Mouse (Mus musculus): Measurements from ENCODE around the gene Utrn.

The Utrn gene

DNA sequence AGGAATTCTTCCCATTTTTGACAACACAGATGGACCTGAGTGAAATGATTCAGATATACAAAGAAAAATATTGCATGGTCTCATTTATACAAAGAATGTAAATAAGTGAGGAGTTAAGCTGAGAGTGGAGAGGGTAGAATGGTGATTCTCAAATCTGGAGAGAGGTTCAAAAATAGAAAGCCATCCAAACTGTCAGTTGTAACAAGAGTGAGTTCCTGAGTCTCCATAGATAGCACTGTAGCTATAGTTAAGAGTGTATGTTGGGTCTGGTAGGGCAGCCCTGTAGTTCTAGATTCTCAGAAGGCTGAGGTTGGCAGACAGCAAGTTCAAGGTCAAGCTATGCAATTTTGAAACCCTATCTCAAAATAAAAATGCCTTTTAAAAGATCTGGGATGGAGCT is 438.8 kb downstream of the Utrn start:
- DNase-seq (ENCODE audit: low read depth, low spot score): no peak

DNA sequence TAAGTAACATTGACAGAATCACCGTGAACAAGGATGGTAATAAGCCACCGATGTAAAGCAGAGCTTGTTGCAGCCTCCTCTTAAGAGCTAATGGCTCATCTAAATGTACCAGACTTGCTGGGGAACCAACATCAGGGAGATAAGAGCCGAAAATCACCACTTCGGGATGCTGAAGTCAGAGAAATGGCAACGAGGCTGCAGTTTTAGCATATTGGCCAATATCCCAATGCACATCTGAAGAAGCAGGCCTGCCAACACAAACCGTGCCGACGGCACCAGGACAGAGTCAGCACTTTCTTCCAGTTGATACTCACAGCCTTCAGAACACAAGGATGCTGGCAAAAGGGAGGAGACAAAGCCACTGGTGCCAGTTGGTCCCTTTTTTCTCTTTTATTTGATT is 442.3 kb downstream of the Utrn start:
- DNase-seq (ENCODE audit: low read depth, low spot score): no peak

DNA sequence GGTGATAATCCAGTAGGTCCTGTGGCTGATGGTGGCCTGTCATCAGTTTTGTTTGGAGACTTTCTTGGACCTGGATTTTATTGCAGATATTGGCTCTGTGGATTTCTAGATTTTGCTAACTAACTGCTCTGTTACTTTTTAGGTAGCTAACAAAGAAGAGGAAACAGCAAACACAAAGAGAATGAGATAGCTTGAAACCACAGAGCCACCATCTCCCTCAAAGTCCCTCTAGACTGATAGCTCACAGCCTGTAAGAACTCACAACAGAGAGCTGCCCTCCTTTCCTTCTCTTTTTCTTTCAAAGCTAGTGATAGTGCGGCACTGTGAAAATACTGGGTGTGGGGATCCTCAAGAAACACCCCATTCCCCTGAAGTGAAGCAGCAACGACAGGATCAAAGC is 444.2 kb downstream of the Utrn start:
- DNase-seq (ENCODE audit: low read depth, low spot score): no peak

DNA sequence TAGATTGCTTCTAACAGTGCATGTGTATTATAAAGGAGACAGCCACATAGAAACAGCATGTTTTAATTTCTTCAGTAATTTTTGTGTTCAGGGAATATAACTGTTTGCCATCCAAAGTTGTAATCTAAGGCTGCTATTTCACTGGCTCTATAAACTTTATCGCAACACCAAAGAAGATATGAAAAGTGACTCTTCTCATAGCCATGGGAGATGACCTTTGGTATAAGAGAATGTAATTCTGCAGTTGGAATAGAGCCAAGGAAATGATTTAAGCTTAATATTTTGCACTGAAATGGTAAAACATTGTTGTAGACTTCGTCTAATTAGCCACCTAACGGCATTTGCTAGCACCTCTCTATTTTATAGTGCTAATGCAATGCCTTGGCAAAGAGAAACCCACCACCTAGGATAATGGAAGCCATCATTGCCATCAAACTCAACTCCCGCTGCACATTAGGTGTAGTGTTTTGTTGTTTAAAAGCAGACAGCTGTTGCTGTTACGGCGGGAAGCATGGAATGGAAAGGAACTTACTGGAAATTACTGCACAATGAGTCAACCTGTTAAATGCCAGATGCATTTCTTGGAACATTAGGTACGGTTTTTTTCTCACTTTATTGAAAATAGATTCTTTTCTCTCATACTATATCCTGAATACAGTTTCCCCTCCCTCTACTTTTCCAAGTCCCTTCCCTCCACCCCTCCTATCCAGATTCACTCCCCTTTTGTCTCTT is 445.0 kb downstream of the Utrn start:
- DNase-seq (ENCODE audit: low read depth, low spot score): no peak

DNA sequence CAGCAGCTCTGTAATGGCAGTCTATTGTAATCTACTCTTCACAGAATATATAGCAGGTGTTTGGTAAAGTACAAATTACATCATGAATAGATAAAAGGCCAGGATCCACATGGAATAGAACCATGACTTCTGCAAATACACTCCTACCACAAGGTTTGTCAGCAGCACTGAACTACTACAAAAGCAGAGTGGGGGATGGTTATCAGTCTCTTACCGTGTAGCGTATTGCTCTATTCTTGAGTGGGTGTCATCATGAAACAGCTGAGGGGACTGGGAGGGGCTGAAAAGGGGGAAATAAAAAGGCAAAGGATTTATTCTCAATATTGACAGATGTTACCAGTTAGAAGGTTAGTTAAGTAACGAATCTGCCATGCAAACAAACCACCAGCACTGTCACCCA is 454.2 kb downstream of the Utrn start:
- DNase-seq (ENCODE audit: low read depth, low spot score): no peak

DNA sequence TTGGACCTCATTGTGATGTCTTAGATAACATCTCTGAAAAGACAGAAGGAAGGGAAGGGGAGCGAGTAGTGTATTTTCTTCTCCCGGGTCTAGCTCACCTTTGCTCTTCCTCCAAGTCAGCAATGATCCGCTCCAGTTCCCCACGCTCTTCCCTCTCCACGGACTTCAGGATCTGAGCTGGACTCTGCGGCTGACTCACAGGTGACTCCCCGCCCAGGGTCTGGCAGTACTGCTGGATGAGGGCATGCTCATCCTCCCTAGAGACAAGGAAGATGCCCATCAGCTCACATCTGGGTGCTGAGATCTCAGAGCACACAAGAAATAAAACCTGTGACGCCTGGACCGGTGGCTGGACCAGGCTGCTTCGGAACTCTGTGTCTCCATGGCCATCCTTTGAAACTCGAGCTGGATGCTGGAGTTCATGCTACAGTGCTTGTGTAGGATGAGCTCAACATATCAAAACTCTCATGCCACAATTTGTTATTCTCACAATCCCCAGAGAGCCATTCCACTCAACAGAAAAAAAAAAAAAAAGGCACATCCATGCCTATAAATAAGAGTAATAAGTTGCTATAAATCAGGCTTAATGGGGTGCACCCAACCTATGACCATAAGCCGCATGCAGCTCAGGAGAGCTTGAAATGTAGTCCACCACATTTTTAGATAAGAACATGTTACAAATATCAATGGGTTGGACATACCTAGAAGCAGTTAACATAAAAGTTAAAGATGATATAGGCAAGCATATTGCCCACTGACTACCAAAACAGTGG is 462.6 kb downstream of the Utrn start:
- DNase-seq (ENCODE audit: low read depth, low spot score): no peak

DNA sequence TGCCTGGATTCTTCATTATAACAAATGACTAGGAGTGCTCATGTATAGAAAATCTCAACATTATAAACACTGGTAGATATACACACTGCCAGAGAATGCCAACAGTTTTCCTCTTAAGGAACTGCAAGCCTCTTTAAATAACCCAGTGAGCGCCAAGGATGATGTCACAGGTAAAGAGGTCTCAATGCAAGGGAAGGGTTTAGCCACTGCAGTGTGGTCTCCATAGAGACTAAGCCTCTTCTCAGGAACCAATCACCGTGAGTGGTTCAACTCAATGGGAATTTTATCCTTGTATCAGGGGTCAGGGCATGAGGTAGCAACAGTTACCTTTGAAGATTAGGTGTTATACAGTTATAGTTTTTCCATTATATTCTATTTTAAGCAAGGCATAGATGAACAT is 469.7 kb downstream of the Utrn start:
- no peak for DNase-seq (ENCODE audit: low read depth, low spot score)

DNA sequence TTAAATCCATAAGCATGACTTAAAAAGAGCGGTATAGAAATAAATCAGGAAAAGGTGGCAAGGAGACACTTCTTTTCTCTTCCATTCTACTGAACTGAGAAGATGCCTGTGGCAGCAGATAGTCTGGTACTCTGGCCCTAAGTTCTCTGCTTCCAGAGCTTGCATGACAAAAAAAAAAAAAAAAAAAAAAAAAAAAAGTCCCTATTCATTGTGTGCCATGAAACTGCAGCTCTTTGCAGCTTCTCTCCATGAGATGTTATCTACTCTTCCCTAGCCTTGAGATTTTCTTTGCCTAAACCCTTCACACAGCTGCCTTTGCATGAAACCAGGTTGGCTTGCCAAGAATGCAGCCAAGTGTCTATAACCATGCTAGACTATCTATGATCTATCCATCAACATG is 489.0 kb downstream of the Utrn start:
- DNase-seq (ENCODE audit: low read depth, low spot score): no peak

DNA sequence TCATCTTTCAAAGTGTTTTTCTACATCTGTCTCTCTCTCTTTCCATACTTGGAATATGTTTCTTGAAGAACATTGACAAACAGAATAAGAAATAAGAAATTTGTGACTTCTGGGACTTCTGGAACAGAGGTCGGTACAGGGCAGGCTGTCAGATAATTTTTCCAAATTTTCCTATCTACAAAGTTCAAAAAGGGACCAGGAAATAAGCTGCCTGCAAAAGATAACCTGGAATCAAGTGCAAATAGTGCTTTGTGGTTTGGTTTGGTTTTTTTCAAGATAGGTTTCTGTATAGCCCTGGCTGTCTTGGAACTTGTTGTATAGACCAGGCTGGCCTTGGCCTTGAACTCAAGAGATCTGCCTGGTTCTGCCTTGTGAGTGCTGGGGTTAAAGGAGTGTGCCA is 490.0 kb downstream of the Utrn start:
- DNase-seq (ENCODE audit: low read depth, low spot score): no peak

DNA sequence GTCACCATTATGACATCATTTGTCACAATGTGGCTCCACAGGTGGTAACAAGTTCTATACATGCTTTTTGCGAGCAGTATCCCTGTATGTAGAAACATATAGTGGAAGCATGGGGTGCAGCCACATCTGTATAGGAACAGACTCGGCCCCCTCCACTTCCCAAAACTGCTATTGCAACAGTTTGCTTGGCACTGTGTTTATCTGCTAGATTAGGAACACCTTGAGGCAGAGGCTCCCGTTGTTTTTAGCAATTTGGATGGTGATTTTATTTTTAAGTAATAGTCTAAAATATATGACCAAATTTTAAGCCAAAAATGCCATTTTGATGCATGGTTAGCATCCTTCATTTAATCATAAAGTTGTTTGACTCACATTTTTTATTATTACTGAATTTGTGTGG is 491.4 kb downstream of the Utrn start:
- DNase-seq (ENCODE audit: low read depth, low spot score): no peak

DNA sequence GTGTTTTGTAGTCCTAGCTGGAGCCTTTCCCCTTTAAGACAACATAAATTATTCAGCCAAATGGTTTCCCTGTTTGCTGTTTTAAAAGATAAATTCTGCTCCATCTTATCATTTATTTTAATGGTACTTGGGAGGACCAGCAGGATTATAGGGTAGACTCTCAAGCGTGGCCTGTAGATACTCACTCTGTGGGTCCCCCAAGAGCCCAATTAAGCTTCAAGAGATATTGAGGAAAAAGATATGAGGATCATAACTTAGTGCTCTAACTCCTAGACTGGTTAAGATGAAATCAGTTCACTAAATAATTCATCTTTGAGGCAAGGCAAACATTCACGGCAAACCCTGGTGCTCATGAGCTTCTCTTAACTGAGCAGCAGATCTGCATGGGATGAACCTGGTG is 493.1 kb downstream of the Utrn start:
- no peak for DNase-seq (ENCODE audit: low read depth, low spot score)

DNA sequence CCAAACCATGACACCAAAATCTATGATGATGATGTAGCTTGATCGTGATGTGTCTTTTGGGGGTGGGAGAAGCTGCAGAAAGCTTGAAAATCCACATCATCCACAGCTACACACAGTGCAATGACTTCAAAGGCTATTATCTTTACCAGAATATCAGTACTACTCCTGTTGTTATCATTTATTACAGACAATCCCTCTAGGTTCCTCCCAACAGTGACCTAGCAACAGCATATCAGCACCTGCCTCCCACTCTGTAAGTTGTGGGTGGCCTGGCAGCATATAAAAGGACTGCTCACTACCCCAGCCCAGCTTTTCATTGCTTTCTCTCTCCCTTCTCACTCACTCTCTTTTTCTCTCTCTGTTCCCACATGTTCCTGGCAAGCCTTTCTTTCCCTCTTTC is 494.4 kb downstream of the Utrn start:
- no peak for DNase-seq (ENCODE audit: low read depth, low spot score)

DNA sequence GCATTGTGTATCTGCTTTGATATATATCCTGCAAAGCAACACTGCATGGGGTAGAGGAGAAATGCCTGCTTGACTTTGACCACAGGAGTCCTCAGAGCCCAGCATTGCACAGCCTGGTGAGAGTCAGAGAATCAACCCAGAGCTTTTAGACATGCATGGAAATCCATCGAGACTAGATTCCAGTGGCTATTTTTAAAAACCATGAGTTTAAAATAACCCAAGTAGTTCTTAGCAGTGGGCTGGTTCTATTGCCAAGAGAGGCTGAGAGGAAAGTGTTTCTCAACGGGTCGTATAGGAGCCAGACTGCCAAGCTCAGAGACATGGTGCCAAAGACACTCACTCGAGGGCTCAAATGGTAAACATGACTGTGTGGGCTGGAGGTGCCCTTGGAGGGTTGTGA is 514.6 kb downstream of the Utrn start:
- DNase-seq (ENCODE audit: low read depth, low spot score): no peak

DNA sequence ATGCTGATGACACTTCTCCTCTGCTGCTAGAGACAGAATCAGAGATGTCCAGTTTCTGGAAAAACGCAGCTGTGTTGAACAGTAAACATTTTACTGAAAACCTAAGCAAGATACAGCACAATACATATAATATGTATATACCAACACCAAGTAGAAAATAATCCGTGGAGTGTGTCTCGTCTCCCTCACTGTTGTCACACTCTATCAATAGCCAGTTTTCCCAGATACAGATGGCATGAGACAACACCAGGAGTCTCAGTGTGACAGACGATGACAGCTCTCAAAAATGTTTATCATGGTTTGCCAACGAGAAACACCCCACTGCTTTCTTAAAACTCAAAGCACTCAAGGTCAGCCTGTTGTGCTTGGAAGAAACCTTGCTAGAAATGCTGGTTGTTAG is 515.1 kb downstream of the Utrn start:
- DNase-seq (ENCODE audit: low read depth, low spot score): no peak

DNA sequence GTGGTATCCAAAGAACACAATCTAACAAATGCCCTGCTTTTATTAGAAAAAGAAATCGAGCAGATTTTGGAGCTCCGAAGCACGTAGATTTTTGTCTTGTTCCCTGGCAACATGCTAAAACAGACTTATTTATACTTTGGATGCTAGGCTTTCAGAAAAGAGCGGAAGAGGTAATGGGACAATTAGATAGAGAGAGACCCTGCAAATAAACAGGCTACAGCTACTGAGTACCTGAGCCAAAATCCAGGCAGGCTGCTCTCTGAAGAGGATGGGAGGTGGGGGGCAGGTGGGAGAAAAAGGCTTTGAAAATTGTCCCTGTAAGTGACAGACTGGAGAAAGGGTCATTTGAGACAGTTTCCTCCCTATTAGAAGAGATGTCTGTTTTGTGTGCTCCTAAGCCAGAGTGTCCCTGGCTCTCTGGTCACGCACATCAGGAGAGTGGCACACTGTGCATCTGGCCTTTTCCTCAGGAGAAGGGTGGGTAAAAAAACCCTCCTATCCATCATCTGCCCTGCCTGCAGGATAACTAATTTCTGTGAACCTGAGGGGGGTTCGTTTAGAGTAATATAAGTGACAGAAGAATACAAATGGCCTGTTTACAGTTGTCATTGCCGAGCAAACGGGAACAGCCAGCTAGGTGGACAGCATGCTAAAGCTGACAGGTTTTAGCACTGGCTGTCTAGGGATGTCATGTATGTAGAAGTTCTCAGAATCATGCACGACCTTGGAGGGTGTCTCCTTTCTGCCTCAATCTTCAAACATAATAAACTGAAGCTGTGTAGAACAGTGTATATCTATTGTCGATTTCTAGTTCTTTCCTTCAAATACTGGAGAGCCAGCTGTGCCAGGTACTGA is 529.2 kb downstream of the Utrn start:
- DNase-seq (ENCODE audit: low read depth, low spot score): no peak

DNA sequence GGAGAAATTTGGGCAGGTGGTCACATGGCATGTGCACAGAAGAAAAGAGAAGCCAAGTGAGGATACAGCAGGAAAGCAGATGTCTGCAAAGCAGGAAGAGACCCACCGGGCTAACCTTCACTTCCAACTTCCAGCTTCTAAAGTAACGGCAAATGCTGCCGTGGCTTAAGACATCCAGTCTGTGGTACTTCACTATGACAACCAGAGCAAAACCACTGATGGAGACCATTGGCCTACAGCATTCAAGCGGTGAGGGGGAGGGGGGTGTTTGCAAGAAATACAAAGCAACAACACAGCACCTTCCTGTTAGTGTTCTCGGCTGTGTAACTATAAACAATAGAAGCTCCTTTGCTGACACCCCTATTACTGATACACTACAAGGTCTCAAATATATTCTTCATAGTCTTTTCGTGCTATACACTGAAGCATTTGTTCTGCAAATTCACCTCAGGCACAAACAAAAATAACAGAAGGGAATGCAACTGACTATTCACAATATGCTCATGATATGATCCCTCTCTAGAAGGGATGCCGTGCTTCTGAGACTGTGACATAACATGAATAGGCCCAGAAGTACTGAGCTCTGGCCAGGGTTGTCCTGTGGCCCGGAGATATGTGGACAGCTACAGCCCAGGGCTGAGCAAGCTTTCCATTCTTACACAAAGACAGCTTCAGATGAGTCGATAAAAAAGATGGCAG is 530.0 kb downstream of the Utrn start:
- DNase-seq (ENCODE audit: low read depth, low spot score): no peak
